Mouse (Mus musculus): ENCODE data around the gene Wnt11. TPM values are rescaled to one million over a fixed set of nuclear protein-coding genes. Genes with fewer than 3 reads are reported as not detected.
A peak's percentile ranks its signal among the peaks of the same experiment; 100 is the strongest.

Wnt11 gene
- polyA plus RNA-seq, 1 experiment: 5.4 TPM

- TF ChIP-seq CTCF (IDR thresholded peaks at IDR 0.05; ENCODE audit: borderline replicate concordance, extremely low read depth, insufficient read depth, insufficient read length) (no peak), POLR2A (IDR thresholded peaks at IDR 0.05; ENCODE audit: borderline replicate concordance, extremely low read depth, insufficient read depth, insufficient read length, poor library complexity, severe bottlenecking) (no peak)
- peak; percentile 34 for DNase-seq (ENCODE audit: low read depth)
These were observed 33.8 kb upstream of the Wnt11 start for GRCm38 (mm10) chr7:98801086-98801485.

GRCm38 (mm10) chr7:98803181-98803580, 31.7 kb upstream of the Wnt11 start:
- DNase-seq (ENCODE audit: low read depth): no peak
- TF ChIP-seq POLR2A (IDR thresholded peaks at IDR 0.05; ENCODE audit: borderline replicate concordance, extremely low read depth, insufficient read depth, insufficient read length, poor library complexity, severe bottlenecking): no peak
- no peak for TF ChIP-seq CTCF (IDR thresholded peaks at IDR 0.05; ENCODE audit: borderline replicate concordance, extremely low read depth, insufficient read depth, insufficient read length)

- DNase-seq (ENCODE audit: low read depth): peak; percentile 71
- TF ChIP-seq CTCF (IDR thresholded peaks at IDR 0.05; ENCODE audit: borderline replicate concordance, extremely low read depth, insufficient read depth, insufficient read length) (no peak), POLR2A (IDR thresholded peaks at IDR 0.05; ENCODE audit: borderline replicate concordance, extremely low read depth, insufficient read depth, insufficient read length, poor library complexity, severe bottlenecking) (no peak)
These were observed 29.8 kb upstream of the Wnt11 start for GRCm38 (mm10) chr7:98804841-98805772.

- TF ChIP-seq POLR2A (IDR thresholded peaks at IDR 0.05; ENCODE audit: borderline replicate concordance, extremely low read depth, insufficient read depth, insufficient read length, poor library complexity, severe bottlenecking) (no peak), CTCF (IDR thresholded peaks at IDR 0.05; ENCODE audit: borderline replicate concordance, extremely low read depth, insufficient read depth, insufficient read length) (no peak)
- no peak for DNase-seq (ENCODE audit: low read depth)
These were observed 28.0 kb upstream of the Wnt11 start for GRCm38 (mm10) chr7:98806961-98807360.

- DNase-seq (ENCODE audit: low read depth): no peak
- TF ChIP-seq POLR2A (IDR thresholded peaks at IDR 0.05; ENCODE audit: borderline replicate concordance, extremely low read depth, insufficient read depth, insufficient read length, poor library complexity, severe bottlenecking) (no peak), CTCF (IDR thresholded peaks at IDR 0.05; ENCODE audit: borderline replicate concordance, extremely low read depth, insufficient read depth, insufficient read length) (no peak)
These were observed 25.5 kb upstream of the Wnt11 start for GRCm38 (mm10) chr7:98809372-98809771.

GRCm38 (mm10) chr7:98810619-98811018, 24.3 kb upstream of the Wnt11 start:
- TF ChIP-seq POLR2A (IDR thresholded peaks at IDR 0.05; ENCODE audit: borderline replicate concordance, extremely low read depth, insufficient read depth, insufficient read length, poor library complexity, severe bottlenecking): no peak
- no peak for TF ChIP-seq CTCF (IDR thresholded peaks at IDR 0.05; ENCODE audit: borderline replicate concordance, extremely low read depth, insufficient read depth, insufficient read length)
- DNase-seq (ENCODE audit: low read depth): no peak

GRCm38 (mm10) chr7:98820501-98820900, 14.4 kb upstream of the Wnt11 start:
- TF ChIP-seq POLR2A (IDR thresholded peaks at IDR 0.05; ENCODE audit: borderline replicate concordance, extremely low read depth, insufficient read depth, insufficient read length, poor library complexity, severe bottlenecking): no peak
- no peak for TF ChIP-seq CTCF (IDR thresholded peaks at IDR 0.05; ENCODE audit: borderline replicate concordance, extremely low read depth, insufficient read depth, insufficient read length)

GRCm38 (mm10) chr7:98822881-98823280, 12.0 kb upstream of the Wnt11 start:
- DNase-seq (ENCODE audit: low read depth): no peak
- TF ChIP-seq POLR2A (IDR thresholded peaks at IDR 0.05; ENCODE audit: borderline replicate concordance, extremely low read depth, insufficient read depth, insufficient read length, poor library complexity, severe bottlenecking) (no peak), CTCF (IDR thresholded peaks at IDR 0.05; ENCODE audit: borderline replicate concordance, extremely low read depth, insufficient read depth, insufficient read length) (no peak)

More at GRCm38 (mm10) chr7:98820501-98820900, 14.4 kb upstream of the Wnt11 start:
- DNase-seq (ENCODE audit: low read depth): no peak

- DNase-seq (ENCODE audit: low read depth): peak; percentile 5
- TF ChIP-seq CTCF (IDR thresholded peaks at IDR 0.05; ENCODE audit: borderline replicate concordance, extremely low read depth, insufficient read depth, insufficient read length) (no peak), POLR2A (IDR thresholded peaks at IDR 0.05; ENCODE audit: borderline replicate concordance, extremely low read depth, insufficient read depth, insufficient read length, poor library complexity, severe bottlenecking) (no peak)
These were observed 10.8 kb upstream of the Wnt11 start for GRCm38 (mm10) chr7:98823896-98824822.

- DNase-seq (ENCODE audit: low read depth): peak; percentile 60
- TF ChIP-seq POLR2A (IDR thresholded peaks at IDR 0.05; ENCODE audit: borderline replicate concordance, extremely low read depth, insufficient read depth, insufficient read length, poor library complexity, severe bottlenecking): no peak
- no peak for TF ChIP-seq CTCF (IDR thresholded peaks at IDR 0.05; ENCODE audit: borderline replicate concordance, extremely low read depth, insufficient read depth, insufficient read length)
These were observed 6.9 kb upstream of the Wnt11 start for GRCm38 (mm10) chr7:98828052-98828451.

- peak; percentile 9 for DNase-seq (ENCODE audit: low read depth)
- TF ChIP-seq POLR2A (IDR thresholded peaks at IDR 0.05; ENCODE audit: borderline replicate concordance, extremely low read depth, insufficient read depth, insufficient read length, poor library complexity, severe bottlenecking) (no peak), CTCF (IDR thresholded peaks at IDR 0.05; ENCODE audit: borderline replicate concordance, extremely low read depth, insufficient read depth, insufficient read length) (no peak)
These were observed 6.0 kb upstream of the Wnt11 start for GRCm38 (mm10) chr7:98828876-98829275.
